8 mouse cellular contexts compared by ENCODE assay signal in the genomic region with DNA sequence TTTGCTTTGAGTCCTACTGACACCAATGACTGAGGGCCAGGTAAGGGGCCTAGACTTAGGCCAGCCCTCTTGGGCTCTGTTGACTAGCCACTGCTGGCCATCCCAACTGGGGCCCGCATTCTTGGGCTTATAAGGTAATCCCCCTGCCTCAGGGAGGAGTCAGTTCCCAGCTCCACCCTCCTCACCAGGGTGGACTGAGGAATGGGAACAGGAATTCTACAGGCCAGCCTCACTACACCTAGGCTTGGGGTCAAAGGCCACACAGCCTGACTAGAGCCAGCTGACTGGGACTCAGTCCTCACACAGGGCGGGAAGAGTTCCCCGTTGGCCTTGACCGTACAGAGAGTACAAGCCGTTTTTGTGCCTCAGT. TPM values are rescaled to one million over a fixed set of nuclear protein-coding genes. Genes with fewer than 3 reads are reported as not detected.
DNase-seq lines count a peak whose midpoint lies in the region; ATAC-seq and TF ChIP-seq lines count a peak whose summit lies in the region.

No protein-coding gene starts in this region.

- peak overlapping the region; percentile 84 for H3K4me2 ChIP-seq in heart, postnatal 0 days (ENCODE audit: low read depth, low read length)
- H3K4me2 ChIP-seq in liver, embryonic 13.5 days = peak overlapping the region; percentile 97

- no peak for TF ChIP-seq EP300 in heart, postnatal 0 days (IDR thresholded peaks at IDR 0.05; ENCODE audit: low read depth)

- no peak for TF ChIP-seq CTCF in heart, postnatal 0 days (IDR thresholded peaks at IDR 0.05; ENCODE audit: low read depth)
- TF ChIP-seq CTCF in thymus, adult 2 months (IDR thresholded peaks at IDR 0.05; ENCODE audit: borderline replicate concordance, control insufficient read depth, extremely low read depth, insufficient read depth, low read length, poor library complexity) = no peak

- H3K9me3 ChIP-seq in ES-E14 (ENCODE audit: control insufficient read depth, insufficient read depth, low read depth, low read length) = no peaks in the 10 kb centered on the region
- H3K9me3 ChIP-seq in heart, postnatal 0 days (replicated peaks; ENCODE audit: control insufficient read depth, low read length) = no peaks in the 10 kb centered on the region
- no peaks in the 10 kb centered on the region for H3K9me3 ChIP-seq in liver, embryonic 13.5 days (replicated peaks)

- peak; percentile 73 for DNase-seq in embryo, embryonic 10 days (ENCODE audit: low spot score)
- no peak for DNase-seq in embryo, embryonic 11 days
- DNase-seq in ES-E14 (ENCODE audit: low read depth, low spot score) = no peak
- DNase-seq in heart, postnatal 0 days (ENCODE audit: low spot score) = no peak
- DNase-seq in liver, embryonic 13.5 days = no peak
- no peak for DNase-seq in thymus, adult 2 months
- no peak for DNase-seq in cerebellum, postnatal 4 days (ENCODE audit: low spot score in 2 of 2)
- no peak for DNase-seq in gastrocnemius, adult 8-10 months (ENCODE audit: low spot score in 2 of 2)

- H3K27me3 ChIP-seq in heart, postnatal 0 days (ENCODE audit: control insufficient read depth, insufficient read depth, low read length) = peaks cover 35% of the 10 kb centered on the region
- H3K27me3 ChIP-seq in liver, embryonic 13.5 days = peaks cover 18% of the 10 kb centered on the region
- H3K27me3 ChIP-seq in thymus, adult 2 months (ENCODE audit: control insufficient read depth, insufficient read depth, low read length) = no peaks in the 10 kb centered on the region; the same call in 1 of the 2 replicates

- H3K27ac ChIP-seq in ES-E14 (ENCODE audit: insufficient read depth, low read depth, low read length, poor library complexity, severe bottlenecking) = peak overlapping the region; percentile 77
- peak overlapping the region; percentile 94 for H3K27ac ChIP-seq in heart, postnatal 0 days (ENCODE audit: low read depth)
- H3K27ac ChIP-seq in liver, embryonic 13.5 days = peak overlapping the region; percentile 82
- no peak overlapping the region for H3K27ac ChIP-seq in thymus, adult 2 months (ENCODE audit: control insufficient read depth, insufficient read depth, low read length)

- TF ChIP-seq POLR2A in thymus, adult 2 months (IDR thresholded peaks at IDR 0.05; ENCODE audit: control insufficient read depth, extremely low read depth, insufficient read depth, low read length, poor library complexity) = no peak

- H3K9ac ChIP-seq in ES-E14 (ENCODE audit: insufficient read depth, low read depth, low read length, poor library complexity, severe bottlenecking) = peak overlapping the region; percentile 89; the same call in 1 of the 2 replicates
- peak overlapping the region; percentile 89; the same call in 1 of the 2 replicates for H3K9ac ChIP-seq in heart, postnatal 0 days (replicated peaks; ENCODE audit: low read depth, low read length)
- peak overlapping the region; percentile 81 for H3K9ac ChIP-seq in liver, embryonic 13.5 days

- in situ Hi-C loops in ES-E14 (cut with MboI; ENCODE audit: low sequenced_read_pairs in 2 of 2, unreplicated experiment in 2 of 2) = no loop called here

- 24% methylated on average over 5 of the region's 5 CpGs for WGBS in heart, postnatal 0 days
- WGBS in liver, embryonic 13.5 days (ENCODE audit: insufficient replicate concordance) = 37% methylated on average over 5 of the region's 5 CpGs
- 86% methylated on average over 5 of the region's 5 CpGs for WGBS in thymus, adult 2 months

- H3K36me3 ChIP-seq in ES-E14 (ENCODE audit: control insufficient read depth, insufficient read depth, low read length, poor library complexity, severe bottlenecking) = peaks cover 28% of the 10 kb centered on the region
- H3K36me3 ChIP-seq in heart, postnatal 0 days (replicated peaks; ENCODE audit: control insufficient read depth, insufficient read depth, low read length) = peaks cover 40% of the 10 kb centered on the region
- peaks cover 30% of the 10 kb centered on the region for H3K36me3 ChIP-seq in liver, embryonic 13.5 days
- no peaks in the 10 kb centered on the region for H3K36me3 ChIP-seq in thymus, adult 2 months (ENCODE audit: control insufficient read depth, insufficient read depth, low read length)

- ATAC-seq in heart, postnatal 0 days (ENCODE audit: insufficient read depth, low read depth) = no peak
- peak; percentile 16 for ATAC-seq in liver, embryonic 13.5 days (ENCODE audit: low read depth)

- H3K4me1 ChIP-seq in ES-E14 (ENCODE audit: control insufficient read depth in 2 of 2, insufficient read depth in 2 of 2, low read length in 2 of 2, poor library complexity in 1 of 2) = peaks cover 5 to 33% of the 10 kb centered on the region in 2 experiments
- peaks cover 27% of the 10 kb centered on the region for H3K4me1 ChIP-seq in heart, postnatal 0 days (ENCODE audit: control insufficient read depth, insufficient read depth)
- H3K4me1 ChIP-seq in liver, embryonic 13.5 days (replicated peaks) = peaks cover 60% of the 10 kb centered on the region
- peaks cover 34% of the 10 kb centered on the region for H3K4me1 ChIP-seq in thymus, adult 2 months (replicated peaks; ENCODE audit: control insufficient read depth, insufficient read depth, low read length)

- H3K4me3 ChIP-seq in ES-E14 (ENCODE audit: insufficient read depth in 1 of 2, low read depth in 1 of 2, low read length in 2 of 2, poor library complexity in 1 of 2, severe bottlenecking in 1 of 2) = peak overlapping the region; percentile 88; a peak in 2 of 4 replicates
- peak overlapping the region; percentile 88 for H3K4me3 ChIP-seq in heart, postnatal 0 days (ENCODE audit: low read depth, low read length)
- peak overlapping the region; percentile 75 for H3K4me3 ChIP-seq in liver, embryonic 13.5 days (replicated peaks)
- no peak overlapping the region for H3K4me3 ChIP-seq in thymus, adult 2 months (ENCODE audit: control insufficient read depth, insufficient read depth, low read length)

TF ChIP-seq in ES-E14, 5 proteins besides CTCF, POLR2A, EP300 and RAD21:
- TF ChIP-seq CHD2 (IDR thresholded peaks at IDR 0.05; ENCODE audit: low read depth, low read length) (no peak), ZC3H11A (IDR thresholded peaks at IDR 0.05; ENCODE audit: borderline replicate concordance, low read depth, low read length) (no peak), ZNF384 (IDR thresholded peaks at IDR 0.05; ENCODE audit: low read depth, low read length) (no peak), MAFK (IDR thresholded peaks at IDR 0.05; ENCODE audit: insufficient read depth, low read depth, low read length) (no peak), HCFC1 (IDR thresholded peaks at IDR 0.05; ENCODE audit: borderline replicate concordance, insufficient read depth, low read length) (no peak)

RNA-seq across cellular contexts. Expression of a gene that starts 2.0 kb away (rescaled TPM):
- 46.7 and 58.2 TPM in 2 replicates for total RNA-seq in ES-E14 (2012; rRNA removed)
- total RNA-seq in heart, postnatal 0 days (2014; rRNA removed; ENCODE audit: low replicate concordance) = 134 and 186 TPM in 2 replicates
- polyA plus RNA-seq in heart, postnatal 0 days (2015; fragmentation: Nextera tagmentation; extraction: Ambion mirVana) = 190 and 210 TPM in 2 replicates
- polyA plus RNA-seq in liver, embryonic 13.5 days (2015; fragmentation: Nextera tagmentation; extraction: Ambion mirVana) = 27.5 and 28.8 TPM in 2 replicates
- 25.6 and 29.5 TPM in 2 replicates for polyA plus RNA-seq in thymus, adult 2 months (2012; rRNA removed)
- 100 to 1,000 TPM; 476 to 539 (median 493) TPM for total RNA-seq in gastrocnemius, adult 8-10 months (2022)

RNA-seq across cellular contexts. Expression of a gene that starts 17.6 kb away (rescaled TPM):
- 0.98 and 1.7 TPM in 2 replicates for total RNA-seq in ES-E14 (2012; rRNA removed)
- total RNA-seq in heart, postnatal 0 days (2014; rRNA removed; ENCODE audit: low replicate concordance) = 2.7 and 2.8 TPM in 2 replicates
- 0.95 and 1.4 TPM in 2 replicates for polyA plus RNA-seq in heart, postnatal 0 days (2015; fragmentation: Nextera tagmentation; extraction: Ambion mirVana)
- 3.4 and 3.8 TPM in 2 replicates for polyA plus RNA-seq in liver, embryonic 13.5 days (2015; fragmentation: Nextera tagmentation; extraction: Ambion mirVana)
- polyA plus RNA-seq in thymus, adult 2 months (2012; rRNA removed) = 18.2 and 21.9 TPM in 2 replicates
- 1 to 10 TPM in 1 of 4 experiments, under 1 TPM in 3; 0.61 to 1.1 (median 0.79) TPM for total RNA-seq in gastrocnemius, adult 8-10 months (2022)

RNA-seq across cellular contexts. Expression of a gene that starts 23.6 kb away (rescaled TPM):
- total RNA-seq in ES-E14 (2012; rRNA removed) = 77.0 and 83.8 TPM in 2 replicates
- total RNA-seq in heart, postnatal 0 days (2014; rRNA removed; ENCODE audit: low replicate concordance) = 38.5 and 46.0 TPM in 2 replicates
- 30.2 and 30.9 TPM in 2 replicates for polyA plus RNA-seq in heart, postnatal 0 days (2015; fragmentation: Nextera tagmentation; extraction: Ambion mirVana)
- polyA plus RNA-seq in liver, embryonic 13.5 days (2015; fragmentation: Nextera tagmentation; extraction: Ambion mirVana) = 11.5 and 12.3 TPM in 2 replicates
- 7.8 and 9.8 TPM in 2 replicates for polyA plus RNA-seq in thymus, adult 2 months (2012; rRNA removed)
- total RNA-seq in gastrocnemius, adult 8-10 months (2022) = 1 to 10 TPM; 2.9 to 4.0 (median 3.4) TPM

RNA-seq across cellular contexts. Expression of a gene that starts 25.0 kb away (rescaled TPM):
- 85.9 and 120 TPM in 2 replicates for total RNA-seq in ES-E14 (2012; rRNA removed)
- 25.3 and 30.4 TPM in 2 replicates for total RNA-seq in heart, postnatal 0 days (2014; rRNA removed; ENCODE audit: low replicate concordance)
- polyA plus RNA-seq in heart, postnatal 0 days (2015; fragmentation: Nextera tagmentation; extraction: Ambion mirVana) = 16.3 and 17.3 TPM in 2 replicates
- 31.7 and 32.8 TPM in 2 replicates for polyA plus RNA-seq in liver, embryonic 13.5 days (2015; fragmentation: Nextera tagmentation; extraction: Ambion mirVana)
- 97.8 and 100.0 TPM in 2 replicates for polyA plus RNA-seq in thymus, adult 2 months (2012; rRNA removed)
- total RNA-seq in gastrocnemius, adult 8-10 months (2022) = 10 to 100 TPM in 1 of 4 experiments, 1 to 10 TPM in 3; 8.3 to 12.2 (median 9.2) TPM

RNA-seq across cellular contexts. Expression of a gene that starts 47.4 kb away (rescaled TPM):
- 2.5 and 5.8 TPM in 2 replicates for total RNA-seq in ES-E14 (2012; rRNA removed)
- 3.6 and 8.2 TPM in 2 replicates for total RNA-seq in heart, postnatal 0 days (2014; rRNA removed; ENCODE audit: low replicate concordance)
- 0.08 TPM in 1 of 2 replicates, not detected in the other for polyA plus RNA-seq in heart, postnatal 0 days (2015; fragmentation: Nextera tagmentation; extraction: Ambion mirVana)
- polyA plus RNA-seq in liver, embryonic 13.5 days (2015; fragmentation: Nextera tagmentation; extraction: Ambion mirVana) = not detected in 2 replicates
- 33.8 and 52.2 TPM in 2 replicates for polyA plus RNA-seq in thymus, adult 2 months (2012; rRNA removed)
- total RNA-seq in gastrocnemius, adult 8-10 months (2022) = under 1 TPM in 2 of 4 experiments, not detected in 2; 0.20 to 0.39 TPM
